Mouse (Mus musculus): Measurements from ENCODE around the gene Sp2. TPM values are rescaled to one million over a fixed set of nuclear protein-coding genes. Genes with fewer than 3 reads are reported as not detected.

The Sp2 gene
- polyA plus RNA-seq, 1 experiment = 11.8 TPM

Other genes with a start within 250 kb of the Sp2 start
- 4.0 and 7.6 TPM in 2 replicates for gene Snx11, start 205.4 kb downstream of the Sp2 start, polyA plus RNA-seq (2012; ENCODE audit: insufficient read depth, insufficient read length, missing spikeins)
- gene Cbx1, start 193.8 kb downstream of the Sp2 start, polyA plus RNA-seq (2012; ENCODE audit: insufficient read depth, insufficient read length, missing spikeins) = 24.3 and 31.2 TPM in 2 replicates
- 333 and 448 TPM in 2 replicates for gene Nfe2l1, start 153.0 kb downstream of the Sp2 start, polyA plus RNA-seq (2012; ENCODE audit: insufficient read depth, insufficient read length, missing spikeins)
- 55.7 and 98.7 TPM in 2 replicates for gene Copz2, start 133.1 kb downstream of the Sp2 start, polyA plus RNA-seq (2012; ENCODE audit: insufficient read depth, insufficient read length, missing spikeins)
- 19.5 and 27.2 TPM in 2 replicates for gene Cdk5rap3, start 66.5 kb downstream of the Sp2 start, polyA plus RNA-seq (2012; ENCODE audit: insufficient read depth, insufficient read length, missing spikeins)
- not detected in 2 replicates for gene Prr15l, start 54.9 kb downstream of the Sp2 start, polyA plus RNA-seq (2012; ENCODE audit: insufficient read depth, insufficient read length, missing spikeins)
- 19.8 and 25.7 TPM in 2 replicates for gene Pnpo, start 39.0 kb downstream of the Sp2 start, polyA plus RNA-seq (2012; ENCODE audit: insufficient read depth, insufficient read length, missing spikeins)
- gene Sp6, start 30.4 kb upstream of the Sp2 start, polyA plus RNA-seq (2012; ENCODE audit: insufficient read depth, insufficient read length, missing spikeins) = not detected in 2 replicates
- gene Scrn2, start 47.0 kb upstream of the Sp2 start, polyA plus RNA-seq (2012; ENCODE audit: insufficient read depth, insufficient read length, missing spikeins) = 13.1 and 13.4 TPM in 2 replicates
- 1.1 TPM in 1 of 2 replicates, not detected in the other for gene Lrrc46, start 58.4 kb upstream of the Sp2 start, polyA plus RNA-seq (2012; ENCODE audit: insufficient read depth, insufficient read length, missing spikeins)
- 121 and 122 TPM in 2 replicates for gene Mrpl10, start 58.6 kb upstream of the Sp2 start, polyA plus RNA-seq (2012; ENCODE audit: insufficient read depth, insufficient read length, missing spikeins)
- 0.87 and 1.6 TPM in 2 replicates for gene Osbpl7, start 67.7 kb upstream of the Sp2 start, polyA plus RNA-seq (2012; ENCODE audit: insufficient read depth, insufficient read length, missing spikeins)
- gene Tbx21, start 132.4 kb upstream of the Sp2 start, polyA plus RNA-seq (2012; ENCODE audit: insufficient read depth, insufficient read length, missing spikeins) = 0.75 and 1.1 TPM in 2 replicates
- 27.4 and 29.8 TPM in 2 replicates for gene Tbkbp1, start 168.5 kb upstream of the Sp2 start, polyA plus RNA-seq (2012; ENCODE audit: insufficient read depth, insufficient read length, missing spikeins)
- gene Kpnb1, start 204.9 kb upstream of the Sp2 start, polyA plus RNA-seq (2012; ENCODE audit: insufficient read depth, insufficient read length, missing spikeins) = 40.7 and 57.4 TPM in 2 replicates

Data from brown adipose tissue, adult 24 weeks (tissue).